Mouse (Mus musculus) kidney, embryonic 14.5 days (tissue): ENCODE data around the gene Bglap2. TPM values are rescaled to one million over a fixed set of nuclear protein-coding genes. Genes with fewer than 3 reads are reported as not detected.
"Not testable (repeated sequence)": the region's sequence is repeated elsewhere in the genome, so short reads cannot be mapped to it uniquely, and the experiment has no call there.

Experiments used
- ATAC-seq: fragments of 200-750 bp; cut with Nextera tagmentation; 2 replicates; pipeline ENCODE4 v1.8.0; 2017; ENCODE audit warnings: moderate number of reproducible peaks, mild to moderate bottlenecking, moderate TSS enrichment, moderate library complexity; ENCODE audit not compliant: low FRiP score, low TSS enrichment
- H3K27ac ChIP-seq: fragments of 300-500 bp; sonication (generic); 2 replicates; pipeline ENCODE4 v1.5.1; 2014; ENCODE audit warnings: low read depth, mild to moderate bottlenecking, low read length, moderate library complexity, mixed read lengths
- H3K27me3 ChIP-seq: fragments of 300-500 bp; sonication (generic); 2 replicates; pipeline ENCODE4 v1.6.1; 2014; ENCODE audit warnings: mild to moderate bottlenecking, low read length; ENCODE audit not compliant: control insufficient read depth, insufficient read depth
- H3K36me3 ChIP-seq: fragments of 300-500 bp; sonication (generic); 2 replicates; pipeline ENCODE4 v1.6.1; 2014; ENCODE audit warnings: low read length, mixed read lengths; ENCODE audit not compliant: control insufficient read depth, insufficient read depth
- H3K4me1 ChIP-seq: fragments of 300-500 bp; sonication (generic); 2 replicates; pipeline ENCODE4 v1.6.1; 2014; ENCODE audit warnings: low read length, mixed read lengths; ENCODE audit not compliant: control insufficient read depth, insufficient read depth
- H3K4me2 ChIP-seq: fragments of 300-500 bp; sonication (generic); replicated peaks from 2 replicates; pipeline ENCODE4 v1.6.1; 2014; ENCODE audit warnings: low read depth, mild to moderate bottlenecking, low read length
- H3K4me3 ChIP-seq: fragments of 300-500 bp; sonication (generic); 2 replicates; pipeline ENCODE4 v1.5.1; 2014; ENCODE audit warnings: mild to moderate bottlenecking, low read length
- H3K9ac ChIP-seq: fragments of 300-500 bp; sonication (generic); 2 replicates; pipeline ENCODE4 v1.6.1; 2014; ENCODE audit warnings: low read depth, mild to moderate bottlenecking, low read length, moderate library complexity
- H3K9me3 ChIP-seq: fragments of 300-500 bp; sonication (generic); 2 replicates; pipeline ENCODE4 v1.6.1; 2016; ENCODE audit warnings: low read length; ENCODE audit not compliant: control insufficient read depth
- WGBS: fragments of 180-500 bp; shearing (Covaris S2); extraction: QIAGEN DNeasy Blood & Tissue Kit; methylation state at CpG from one replicate; pipeline ENCODE4 v1.1.7; 2014; 5-methylcytosine and 5-hydroxymethylcytosine counted together
- polyA plus RNA-seq: library from polyadenylated mRNA; unstranded; fragments of >200 nt; fragmentation: Nextera tagmentation; extraction: Ambion mirVana; gene quantifications from 2 replicates; pipeline ENCODE4 v1.2.1, GENCODE M21; 2014

Gene Bglap2
- not detected in 2 replicates for polyA plus RNA-seq

GRCm38 (mm10) chr3:88378599-88378998 is at the start of gene Bglap2:
Gene Bglap2, minus strand, starts transcription at chr3:88378699.
- H3K36me3 ChIP-seq, H3K9ac ChIP-seq, H3K4me3 ChIP-seq, H3K9me3 ChIP-seq, H3K4me2 ChIP-seq, H3K4me1 ChIP-seq, H3K27me3 ChIP-seq, H3K27ac ChIP-seq, ATAC-seq: not testable (repeated sequence)
- 75% methylated on average over 4 of the region's 5 CpGs for WGBS

DNA sequence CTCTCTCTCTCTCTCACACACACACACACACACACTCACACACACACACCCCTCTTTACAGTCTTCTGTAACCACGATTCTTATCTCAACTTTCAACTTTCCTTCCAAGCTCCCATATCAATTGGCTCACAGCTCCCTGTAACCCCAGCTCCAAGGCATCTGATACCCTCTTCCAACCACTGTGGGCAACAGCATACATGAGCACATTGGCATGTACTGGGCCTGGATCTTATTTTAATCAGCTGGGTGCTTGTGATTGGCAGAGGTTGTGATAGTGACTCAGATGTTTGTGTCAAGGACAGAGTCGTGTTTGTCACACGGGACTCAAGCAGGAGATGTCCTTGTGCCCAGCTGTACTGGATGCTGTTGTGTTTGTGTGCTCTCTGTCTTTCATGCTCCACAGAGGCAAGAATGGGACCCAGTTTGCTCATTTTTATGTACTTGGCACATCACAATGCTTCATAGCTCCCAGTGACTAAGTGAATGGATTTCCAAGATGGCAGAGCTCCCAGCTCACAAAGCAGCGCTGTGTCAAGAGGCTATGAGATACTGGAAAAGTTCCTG is 48.9 kb upstream of the Bglap2 start:
- Histone ChIP-seq H3K4me2 (no peak overlapping the region), H3K36me3 (no peaks in the 10 kb centered on the region), H3K27me3 (no peaks in the 10 kb centered on the region), H3K9me3 (no peaks in the 10 kb centered on the region), H3K4me1 (peaks cover 16% of the 10 kb centered on the region), H3K9ac (no peak overlapping the region), H3K27ac (no peak overlapping the region), H3K4me3 (no peak overlapping the region)
- ATAC-seq, result no peak
- 79% methylated on average over 4 of the region's 4 CpGs for WGBS

- WGBS, result 78% methylated on average over 10 of the region's 10 CpGs
- H3K27ac ChIP-seq, result peak overlapping the region; percentile 3; the same call in 1 of the 2 replicates
- H3K4me2 ChIP-seq, result no peak overlapping the region
- no peaks in the 10 kb centered on the region for H3K9me3 ChIP-seq
- peaks cover 6% of the 10 kb centered on the region; the same call in 1 of the 2 replicates for H3K36me3 ChIP-seq
- H3K27me3 ChIP-seq, result no peaks in the 10 kb centered on the region
- no peak overlapping the region for H3K9ac ChIP-seq
- H3K4me3 ChIP-seq, result no peak overlapping the region; the same call in 1 of the 2 replicates
- ATAC-seq, result no peak
- peaks cover 21% of the 10 kb centered on the region for H3K4me1 ChIP-seq
Measured at GRCm38 (mm10) chr3:88425708-88426420, 47.4 kb upstream of the Bglap2 start.

GRCm38 (mm10) chr3:88425330-88425689 is 46.8 kb upstream of the Bglap2 start:
- Histone ChIP-seq H3K4me2 (peak overlapping the region; percentile 24; the same call in 1 of the 2 replicates), H3K36me3 (peaks cover 11% of the 10 kb centered on the region; the same call in 1 of the 2 replicates), H3K27ac (peak overlapping the region; percentile 3; the same call in 1 of the 2 replicates), H3K9ac (no peak overlapping the region; the same call in 1 of the 2 replicates), H3K4me1 (peaks cover 21% of the 10 kb centered on the region), H3K27me3 (no peaks in the 10 kb centered on the region), H3K9me3 (no peaks in the 10 kb centered on the region), H3K4me3 (peak overlapping the region; percentile 89)
- WGBS, result 4% methylated on average over 2 of the region's 2 CpGs
- peak; percentile 24; the same call in 1 of the 2 replicates for ATAC-seq

GRCm38 (mm10) chr3:88424605-88425329 is 46.3 kb upstream of the Bglap2 start, which contains the start of gene Slc25a44:
Gene Slc25a44, minus strand, starts transcription at chr3:88425139.
- Histone ChIP-seq H3K4me1 (peaks cover 21% of the 10 kb centered on the region), H3K9ac (peak within 1 kb of the TSS; percentile 75), H3K9me3 (no peaks in the 10 kb centered on the region), H3K27ac (peak within 1 kb of the TSS; percentile 3; the same call in 1 of the 2 replicates), H3K4me3 (peak within 1 kb of the TSS; percentile 89), H3K27me3 (no peaks in the 10 kb centered on the region), H3K36me3 (peaks cover 15% of the 10 kb centered on the region; the same call in 1 of the 2 replicates), H3K4me2 (peak within 1 kb of the TSS; percentile 94)
- peak; percentile 98 for ATAC-seq
- WGBS, result 2% methylated on average over 35 of the region's 35 CpGs

- peaks cover 21% of the 10 kb centered on the region for H3K4me1 ChIP-seq
- WGBS, result 45% methylated on average over 9 of the region's 9 CpGs
- H3K9me3 ChIP-seq, result no peaks in the 10 kb centered on the region
- H3K4me2 ChIP-seq, result no peak overlapping the region
- H3K36me3 ChIP-seq, result peaks cover 34% of the 10 kb centered on the region; the same call in 1 of the 2 replicates
- no peak for ATAC-seq
- H3K27ac ChIP-seq, result no peak overlapping the region
- H3K9ac ChIP-seq, result no peak overlapping the region
- H3K27me3 ChIP-seq, result no peaks in the 10 kb centered on the region
- no peak overlapping the region for H3K4me3 ChIP-seq
Measured at GRCm38 (mm10) chr3:88422020-88422720, 43.7 kb upstream of the Bglap2 start.

DNA sequence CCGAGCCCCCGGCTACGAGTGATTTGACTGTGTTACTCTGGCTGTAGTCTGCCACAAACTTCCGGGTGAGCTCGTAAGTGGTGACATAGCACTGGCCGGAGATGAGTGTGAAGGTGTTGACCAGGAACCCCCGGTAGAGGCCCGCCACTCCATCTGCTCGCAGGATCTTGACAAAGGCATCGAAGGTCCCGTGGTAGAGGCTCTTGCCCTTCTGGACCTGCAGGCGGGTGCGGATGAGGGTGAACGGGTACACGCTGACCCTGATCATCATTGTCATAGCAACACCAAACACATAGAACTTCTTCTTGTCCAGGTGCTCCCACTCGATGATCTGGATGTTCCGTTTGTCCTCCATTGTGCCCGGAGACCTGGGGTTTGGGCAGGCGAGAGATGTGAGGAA is 42.3 kb upstream of the Bglap2 start:
- ATAC-seq, result no peak
- WGBS, result 92% methylated on average over 19 of the region's 19 CpGs
- no peak overlapping the region for H3K4me2 ChIP-seq

DNA sequence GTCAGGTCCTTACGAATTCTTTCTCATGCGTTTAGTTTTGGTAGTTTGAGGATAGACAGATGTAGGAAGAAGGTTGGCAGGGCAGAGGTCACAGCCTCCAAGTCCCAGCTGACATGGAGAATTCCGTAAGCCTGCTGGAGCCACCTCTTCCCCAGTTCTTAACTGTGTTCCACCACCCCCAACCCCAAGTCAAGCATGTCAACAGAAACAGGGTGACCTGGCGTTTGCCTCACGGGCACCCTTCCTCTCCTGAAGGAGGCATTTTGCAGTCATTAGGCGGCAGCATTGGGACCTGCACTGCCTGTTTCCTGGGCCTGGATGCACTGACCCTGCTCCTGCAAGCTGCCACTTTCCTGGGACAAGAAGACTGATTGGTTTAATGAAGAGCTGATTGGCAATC is 39.5 kb upstream of the Bglap2 start:
- Histone ChIP-seq H3K4me3 (no peak overlapping the region), H3K9me3 (no peaks in the 10 kb centered on the region), H3K4me1 (peaks cover 6% of the 10 kb centered on the region; the same call in 1 of the 2 replicates), H3K9ac (no peak overlapping the region), H3K4me2 (no peak overlapping the region), H3K27ac (no peak overlapping the region), H3K36me3 (peaks cover 71% of the 10 kb centered on the region), H3K27me3 (no peaks in the 10 kb centered on the region)
- ATAC-seq, result no peak
- 89% methylated on average over 6 of the region's 6 CpGs for WGBS

More for the DNA sequence above, 42.3 kb upstream of the Bglap2 start:
- Histone ChIP-seq H3K4me3 (no peak overlapping the region), H3K4me1 (peaks cover 21% of the 10 kb centered on the region), H3K27me3 (no peaks in the 10 kb centered on the region), H3K9me3 (no peaks in the 10 kb centered on the region), H3K36me3 (peaks cover 47% of the 10 kb centered on the region), H3K27ac (no peak overlapping the region), H3K9ac (no peak overlapping the region)
